Mouse (Mus musculus): Measurements from ENCODE around the gene Ptgdr2.

Gene Ptgdr2

GRCm38 (mm10) chr19:10974238-10974865, 37.4 kb downstream of the Ptgdr2 start, which contains the start of gene Ms4a10:
Ms4a10 (minus strand) TSS chr19:10974670.
- DNase-seq (ENCODE audit: extremely low read depth, low read depth, low spot score) = no peak

GRCm38 (mm10) chr19:10975187-10975586, 38.2 kb downstream of the Ptgdr2 start:
- no peak for DNase-seq (ENCODE audit: extremely low read depth, low read depth, low spot score)

GRCm38 (mm10) chr19:10976318-10976717, 39.4 kb downstream of the Ptgdr2 start:
- no peak for DNase-seq (ENCODE audit: extremely low read depth, low read depth, low spot score)

DNA sequence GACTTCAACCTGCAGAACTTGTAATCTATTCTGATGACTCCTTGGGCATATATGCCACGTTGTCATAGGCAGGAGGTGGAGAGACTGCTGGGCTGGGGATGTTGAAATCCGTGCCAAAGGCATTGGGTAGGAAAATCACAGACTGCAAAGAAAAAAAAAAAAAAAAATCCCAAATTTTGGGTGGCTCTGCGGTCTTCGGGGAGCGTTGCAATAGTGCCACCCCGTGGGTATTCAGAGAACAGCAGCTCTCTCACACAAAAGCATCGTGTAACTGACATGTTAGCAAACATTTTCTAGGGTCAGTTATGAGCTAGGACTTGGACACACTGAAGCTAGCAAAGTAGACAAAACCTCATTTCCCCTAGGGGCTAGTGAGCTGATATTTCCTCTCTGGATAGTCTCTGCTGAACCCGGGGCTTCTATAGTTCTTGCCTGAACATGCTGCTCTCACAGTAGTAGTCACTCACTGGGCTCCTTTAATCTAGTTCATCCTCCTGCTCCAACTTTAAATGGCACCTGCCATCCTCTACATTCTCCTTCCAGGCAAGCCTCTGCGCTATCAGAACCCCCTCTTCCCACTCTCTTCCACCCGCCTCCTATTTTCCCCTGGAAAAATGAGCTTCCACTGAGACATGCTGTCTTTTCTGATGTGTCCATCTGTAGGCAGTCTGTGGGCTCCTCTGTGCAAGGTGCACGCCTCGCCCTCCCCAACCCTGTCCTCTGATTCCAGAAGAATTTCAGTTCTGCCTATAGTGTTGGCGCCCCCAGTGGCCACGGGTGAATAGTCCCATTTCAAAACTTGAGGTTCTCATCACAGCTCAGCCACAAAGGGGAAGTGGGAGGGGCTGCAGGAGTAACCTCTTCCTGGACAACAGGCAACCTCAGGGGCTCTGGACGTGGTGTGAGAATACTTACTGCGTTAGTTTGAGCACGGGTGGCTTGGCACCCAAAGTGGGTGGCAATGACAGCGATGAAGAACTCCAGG, 42.5 kb downstream of the Ptgdr2 start:
- DNase-seq (ENCODE audit: extremely low read depth, low read depth, low spot score) = no peak

DNA sequence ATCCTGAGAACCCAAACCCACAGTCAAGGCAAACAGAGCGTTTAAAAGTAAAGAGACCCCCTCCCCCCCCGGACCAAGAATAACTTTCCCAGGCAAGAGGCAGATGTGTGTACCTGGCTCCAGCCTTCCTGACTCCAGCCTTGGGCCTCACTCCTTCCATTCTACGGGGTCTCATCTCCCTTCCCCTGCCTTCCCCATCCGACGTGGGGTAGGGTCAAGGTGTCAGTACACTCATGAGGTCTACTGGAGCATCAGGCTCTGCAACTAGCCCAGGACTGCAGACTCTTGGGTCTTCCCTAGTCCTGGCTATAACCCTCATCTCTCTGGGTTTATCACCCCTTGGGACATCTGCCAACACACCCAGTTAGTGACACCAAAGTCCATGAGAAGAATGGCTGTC, 43.2 kb downstream of the Ptgdr2 start:
- DNase-seq (ENCODE audit: extremely low read depth, low read depth, low spot score) = no peak

DNA sequence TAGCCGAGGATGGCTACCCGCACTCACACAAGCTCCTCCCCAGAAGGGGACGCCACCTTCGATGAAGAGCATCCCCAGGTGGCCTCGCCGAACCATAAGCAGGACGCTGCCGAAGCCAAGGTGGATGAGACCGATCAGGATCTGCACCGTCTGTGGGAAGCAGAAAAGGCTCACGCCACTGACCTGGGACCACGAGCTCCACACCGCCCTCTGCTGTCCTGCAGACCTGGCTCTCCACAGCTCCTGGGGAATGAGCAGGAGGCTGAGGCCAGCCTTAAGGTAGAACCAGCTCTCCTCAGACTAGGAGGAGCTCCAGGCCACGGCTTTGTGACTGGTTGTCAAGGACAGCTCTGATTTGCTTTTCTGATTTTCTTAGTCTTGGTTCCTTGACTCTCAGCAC, 46.2 kb downstream of the Ptgdr2 start:
- DNase-seq (ENCODE audit: extremely low read depth, low read depth, low spot score) = no peak

DNA sequence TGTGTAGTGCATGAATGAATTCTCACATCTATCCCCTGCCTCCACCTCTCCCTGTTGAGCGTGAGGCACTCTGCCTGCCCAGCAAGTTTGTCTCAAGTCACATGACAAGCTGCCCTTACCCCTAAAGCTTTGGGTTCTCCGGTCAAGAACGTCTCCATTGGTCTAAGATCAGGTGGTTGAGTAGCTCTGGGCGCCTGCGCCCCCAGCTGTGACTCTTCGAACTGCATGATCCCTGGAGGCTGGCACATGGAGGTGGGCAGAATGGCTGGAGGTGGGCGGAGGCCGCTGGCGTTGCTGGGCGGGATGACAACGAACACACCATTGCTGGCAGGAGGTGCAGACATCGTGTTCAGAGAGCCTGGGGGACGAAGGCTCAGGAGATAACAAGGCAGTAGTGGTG, 47.6 kb downstream of the Ptgdr2 start:
- DNase-seq (ENCODE audit: extremely low read depth, low read depth, low spot score) = no peak

- no peak for DNase-seq (ENCODE audit: extremely low read depth, low read depth, low spot score)
Observed at GRCm38 (mm10) chr19:10985889-10986288, 48.9 kb downstream of the Ptgdr2 start.

- DNase-seq (ENCODE audit: extremely low read depth, low read depth, low spot score) = no peak
Observed at GRCm38 (mm10) chr19:10988563-10988962, 51.6 kb downstream of the Ptgdr2 start.

DNA sequence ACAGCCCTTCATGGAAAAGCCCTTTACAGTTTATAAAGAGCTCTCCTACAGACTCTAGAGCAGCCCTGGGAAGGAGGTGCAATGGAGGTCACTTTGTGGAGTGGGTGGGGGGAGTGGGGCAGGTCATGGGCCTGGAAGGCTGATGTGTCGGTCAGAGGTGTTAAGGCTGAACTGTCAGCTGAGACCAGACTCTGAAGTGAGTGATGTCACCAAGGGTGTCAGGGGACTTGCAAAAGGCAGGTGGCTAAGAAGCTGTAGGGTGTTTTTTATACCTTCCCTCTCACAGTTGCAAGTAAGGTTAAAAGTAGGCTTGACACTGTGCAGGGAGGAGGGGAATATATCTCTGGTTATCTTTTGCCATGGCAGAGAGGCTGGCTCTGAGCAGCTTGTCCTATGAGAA, 53.8 kb downstream of the Ptgdr2 start:
- DNase-seq (ENCODE audit: extremely low read depth, low read depth, low spot score) = no peak

DNA sequence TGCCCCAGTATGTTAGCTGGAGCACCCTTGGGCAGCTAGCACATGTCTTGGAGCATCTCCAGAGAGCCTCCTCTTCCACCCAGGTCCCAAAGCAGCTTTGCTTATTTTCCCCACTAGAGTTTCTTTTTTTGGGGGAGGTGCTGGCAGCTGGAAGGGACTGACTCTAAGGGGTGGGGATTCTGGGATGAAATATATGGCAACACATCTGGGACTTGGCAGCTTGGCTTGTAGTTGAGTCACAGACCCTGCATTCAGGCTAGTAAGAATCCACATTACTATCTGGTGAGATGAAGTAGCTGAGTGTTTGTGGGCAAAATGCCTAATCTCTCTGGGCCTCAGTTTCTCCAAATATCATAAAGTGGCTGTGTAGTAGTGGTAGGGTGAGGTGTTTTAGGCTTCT, 55.0 kb downstream of the Ptgdr2 start:
- DNase-seq (ENCODE audit: extremely low read depth, low read depth, low spot score) = no peak
